Mouse (Mus musculus): ENCODE data around the gene Pde4d. TPM values are rescaled to one million over a fixed set of nuclear protein-coding genes. Genes with fewer than 3 reads are reported as not detected.

Pde4d gene
- total RNA-seq, 2 experiments from 2014 or later, result 4.4 to 5.3 TPM

DNA sequence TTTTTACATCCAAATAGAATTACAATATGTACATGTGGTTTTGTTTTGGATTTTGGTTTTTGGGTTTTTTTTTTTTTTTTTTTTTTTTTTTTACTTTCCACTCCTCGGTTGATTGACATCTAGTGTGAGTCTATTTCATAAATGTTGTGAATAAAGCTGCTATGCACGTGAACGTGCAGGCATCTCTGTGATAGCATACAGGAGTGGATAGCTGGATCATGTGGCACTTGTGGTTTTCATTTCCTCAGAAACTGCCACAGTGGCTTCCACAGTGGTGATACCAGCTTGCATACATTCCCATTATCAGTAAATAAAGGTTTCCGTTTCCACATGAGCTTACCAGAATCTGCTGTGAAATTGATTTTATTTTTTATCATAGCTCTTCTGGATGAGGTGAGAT is 506.3 kb downstream of the Pde4d start:
- peak; percentile 24; the same call in 1 of the 2 replicates for ATAC-seq (ENCODE audit: poor library complexity, severe bottlenecking)

- ATAC-seq (ENCODE audit: poor library complexity, severe bottlenecking), result no peak
These were observed 514.3 kb downstream of the Pde4d start for GRCm38 (mm10) chr13:108964056-108964455.

- ATAC-seq (ENCODE audit: poor library complexity, severe bottlenecking), result no peak
These were observed 531.4 kb downstream of the Pde4d start for GRCm38 (mm10) chr13:108981144-108981543.

DNA sequence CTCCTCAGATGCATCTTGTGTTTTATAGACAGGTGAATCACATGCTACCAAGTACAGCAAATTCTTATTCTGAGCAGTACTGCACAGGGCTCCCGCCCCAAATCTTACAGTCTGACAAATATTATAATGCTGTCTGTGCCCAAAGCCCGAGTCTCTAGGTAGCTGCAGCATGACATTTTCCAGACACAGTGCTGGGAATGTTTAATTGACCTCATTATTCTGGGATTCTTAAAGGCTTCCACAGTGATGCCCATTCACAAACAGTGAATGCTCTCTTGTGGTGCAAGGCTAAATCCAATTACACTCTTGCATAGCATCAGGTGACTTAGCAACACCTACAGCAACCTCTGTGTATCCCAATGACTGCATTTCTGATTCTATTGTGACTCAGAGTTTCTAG is 549.0 kb downstream of the Pde4d start:
- ATAC-seq (ENCODE audit: poor library complexity, severe bottlenecking), result no peak

GRCm38 (mm10) chr13:109024703-109025102 is 575.0 kb downstream of the Pde4d start:
- no peak for ATAC-seq (ENCODE audit: poor library complexity, severe bottlenecking)

DNA sequence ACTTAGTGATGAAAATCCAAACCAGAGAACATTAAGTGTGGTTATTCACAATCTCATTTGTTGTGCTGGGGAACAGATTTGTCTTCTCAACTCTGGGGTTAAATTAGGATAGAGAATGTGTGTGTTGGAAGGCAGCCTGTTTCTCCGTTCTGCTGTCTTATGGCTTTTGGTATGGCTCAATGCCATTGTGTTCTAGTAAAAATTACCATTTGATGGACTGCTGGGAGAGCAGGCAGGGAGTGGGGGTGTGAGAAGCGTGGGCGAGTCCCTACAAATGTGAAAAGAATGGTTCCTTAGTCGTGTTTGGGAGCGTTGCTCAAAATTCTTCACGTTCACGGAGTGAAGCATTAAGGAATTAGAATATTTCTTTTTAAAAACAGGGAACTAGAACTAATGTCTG is 597.4 kb downstream of the Pde4d start:
- ATAC-seq (ENCODE audit: poor library complexity, severe bottlenecking), result no peak

DNA sequence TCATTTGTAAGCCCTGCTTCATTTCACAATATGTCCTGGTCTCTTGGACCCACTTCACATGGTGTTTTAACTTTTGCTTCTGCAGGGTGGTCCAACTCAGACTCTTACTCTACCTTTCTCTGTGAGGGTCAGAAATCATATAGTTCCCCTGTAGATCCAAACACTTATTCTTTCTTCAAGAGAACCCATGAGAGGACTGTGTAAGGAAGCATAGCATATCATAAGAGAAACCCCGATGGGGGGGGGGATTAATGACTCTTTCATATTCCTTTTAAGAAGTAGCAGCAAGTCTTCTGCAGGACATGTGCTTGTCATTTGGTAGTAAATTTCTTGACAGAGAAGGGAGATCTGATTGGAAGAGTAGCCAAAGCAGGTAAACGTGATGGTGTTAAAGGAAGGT is 603.1 kb downstream of the Pde4d start:
- ATAC-seq (ENCODE audit: poor library complexity, severe bottlenecking), result no peak

GRCm38 (mm10) chr13:109053242-109054018 is 603.7 kb downstream of the Pde4d start:
- no peak for ATAC-seq (ENCODE audit: poor library complexity, severe bottlenecking)

DNA sequence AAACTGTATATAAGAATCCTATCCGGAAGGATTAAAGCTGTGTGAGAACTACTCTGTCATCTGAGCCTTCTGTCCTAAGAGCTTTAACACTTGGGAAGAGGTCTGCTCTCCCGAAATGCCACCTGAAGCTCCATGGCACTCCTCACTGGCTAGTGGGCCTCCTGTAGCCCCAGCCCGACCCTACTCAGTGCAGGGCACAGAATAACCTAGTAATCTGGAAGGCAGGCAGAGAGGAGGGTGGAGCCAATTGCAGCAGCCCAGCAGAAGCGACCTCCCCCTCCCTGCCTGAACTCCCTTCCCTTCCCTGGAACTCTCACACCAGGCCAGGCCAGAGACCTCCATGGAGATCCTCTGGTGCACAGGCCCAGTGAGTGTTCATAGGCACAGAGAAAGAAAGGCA is 608.3 kb downstream of the Pde4d start:
- no peak for ATAC-seq (ENCODE audit: poor library complexity, severe bottlenecking)

- ATAC-seq (ENCODE audit: poor library complexity, severe bottlenecking), result no peak
These were observed 616.9 kb downstream of the Pde4d start for GRCm38 (mm10) chr13:109066581-109067159.

GRCm38 (mm10) chr13:109068258-109069219 is 618.8 kb downstream of the Pde4d start:
- no peak for ATAC-seq (ENCODE audit: poor library complexity, severe bottlenecking)

- no peak for ATAC-seq (ENCODE audit: poor library complexity, severe bottlenecking)
These were observed 623.6 kb downstream of the Pde4d start for GRCm38 (mm10) chr13:109073371-109073770.

DNA sequence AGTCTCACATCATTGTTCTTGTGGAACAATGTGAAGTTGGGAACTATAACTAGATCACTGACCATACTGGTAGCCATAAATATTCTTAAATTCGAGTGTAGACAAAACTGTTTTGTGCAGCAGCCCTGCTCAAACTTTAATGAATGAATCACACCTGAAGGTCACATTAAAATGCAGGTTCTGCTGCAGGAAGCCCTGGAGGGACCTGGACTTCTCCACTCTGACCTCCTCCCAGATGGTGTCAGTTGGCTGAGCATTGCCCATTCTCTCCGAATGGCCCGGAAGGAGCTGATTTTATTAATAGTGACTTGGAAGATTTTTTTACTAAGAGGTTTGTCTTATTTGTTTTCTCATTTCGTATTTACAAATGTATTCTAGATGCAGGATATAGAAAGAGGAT is 624.3 kb downstream of the Pde4d start:
- ATAC-seq (ENCODE audit: poor library complexity, severe bottlenecking), result no peak

DNA sequence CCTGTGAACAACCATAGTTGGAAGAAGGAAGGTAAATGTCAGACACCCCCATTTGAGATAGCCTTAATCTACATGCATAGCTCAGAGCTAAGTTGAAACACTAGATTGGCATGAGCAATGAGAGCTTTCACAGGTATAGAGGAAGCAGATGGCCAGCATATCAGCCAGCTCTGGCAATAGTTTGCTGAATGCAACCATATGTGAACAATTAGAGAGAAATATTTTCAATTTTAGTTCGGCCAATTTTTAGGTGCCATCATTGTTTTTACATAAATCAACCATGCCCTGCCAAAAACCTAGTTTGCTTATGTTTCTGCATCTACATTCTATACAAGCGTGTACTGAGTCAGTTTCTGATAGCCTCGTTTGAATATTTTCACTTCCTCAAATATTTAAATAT is 642.9 kb downstream of the Pde4d start:
- no peak; the same call in 1 of the 2 replicates for ATAC-seq (ENCODE audit: poor library complexity, severe bottlenecking)

DNA sequence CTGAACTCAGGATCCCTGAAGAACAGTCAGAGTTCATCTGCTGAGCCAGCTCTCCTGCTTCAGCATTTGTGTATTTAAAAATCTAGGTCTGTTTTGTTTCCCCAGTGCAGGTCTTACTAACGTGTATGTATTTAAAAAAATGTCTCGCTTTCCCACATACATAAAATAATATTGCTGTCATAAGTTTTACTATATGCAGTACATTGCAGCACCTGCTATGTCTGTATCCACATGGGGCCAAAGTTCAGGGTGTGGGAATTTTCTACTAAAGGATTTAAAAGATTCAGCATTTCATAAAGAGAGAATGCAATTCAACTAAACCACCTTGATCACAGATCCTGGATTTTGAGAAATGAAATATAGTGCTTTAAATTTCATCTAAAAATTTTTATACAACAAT is 646.9 kb downstream of the Pde4d start:
- no peak for ATAC-seq (ENCODE audit: poor library complexity, severe bottlenecking)

GRCm38 (mm10) chr13:109116004-109116341 is 666.2 kb downstream of the Pde4d start:
- no peak; the same call in 1 of the 2 replicates for ATAC-seq (ENCODE audit: poor library complexity, severe bottlenecking)

- peak; percentile 41 for ATAC-seq (ENCODE audit: poor library complexity, severe bottlenecking)
These were observed 666.8 kb downstream of the Pde4d start for GRCm38 (mm10) chr13:109116342-109117201.

GRCm38 (mm10) chr13:109117210-109117791 is 667.6 kb downstream of the Pde4d start:
- no peak for ATAC-seq (ENCODE audit: poor library complexity, severe bottlenecking)

DNA sequence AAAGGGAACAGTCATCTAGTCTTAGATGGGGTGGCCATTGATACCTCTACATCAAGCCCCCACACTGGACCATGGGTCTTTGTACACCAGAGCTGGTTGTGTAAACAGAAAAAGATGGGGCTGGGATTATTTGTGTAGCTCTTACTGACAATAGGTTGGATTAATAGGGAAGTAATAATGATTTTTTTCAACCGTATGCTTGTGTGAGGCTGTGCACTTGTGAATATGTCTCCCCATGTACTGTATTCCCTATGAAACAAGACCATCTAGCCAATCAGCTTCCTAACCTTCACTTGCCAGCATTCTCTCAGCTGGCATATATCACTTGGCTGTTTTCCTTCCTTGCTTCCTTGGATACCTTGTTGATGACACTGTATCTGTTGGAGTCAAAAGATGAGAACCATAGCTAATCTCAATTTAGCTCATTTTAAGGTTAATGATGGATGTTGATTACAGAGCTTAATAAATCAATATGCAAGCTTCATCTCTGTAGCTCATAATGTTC is 668.6 kb downstream of the Pde4d start:
- no peak for ATAC-seq (ENCODE audit: poor library complexity, severe bottlenecking)

DNA sequence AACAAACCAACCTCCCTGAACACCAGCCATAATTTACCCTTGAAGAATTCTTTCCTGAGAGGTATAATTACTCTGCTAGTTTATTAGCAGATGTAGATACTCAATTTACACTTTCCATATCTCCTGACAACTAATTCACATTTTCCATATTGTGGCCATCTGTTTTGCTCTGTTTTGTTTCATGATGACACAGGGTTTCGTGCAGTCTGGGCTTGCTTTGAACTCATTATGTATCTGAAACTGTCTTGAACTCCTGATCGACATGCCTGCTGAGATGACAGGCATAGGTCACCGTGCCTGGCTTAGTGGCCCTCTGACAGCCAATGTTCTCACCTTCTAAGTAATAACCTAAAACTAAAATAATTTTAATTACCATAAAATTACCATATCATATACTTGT is 672.1 kb downstream of the Pde4d start:
- ATAC-seq (ENCODE audit: poor library complexity, severe bottlenecking), result no peak

Measured in megakaryocyte, adult 5-6 weeks (primary cell).